9 mouse cellular contexts compared by ENCODE assay signal in the genomic region with DNA sequence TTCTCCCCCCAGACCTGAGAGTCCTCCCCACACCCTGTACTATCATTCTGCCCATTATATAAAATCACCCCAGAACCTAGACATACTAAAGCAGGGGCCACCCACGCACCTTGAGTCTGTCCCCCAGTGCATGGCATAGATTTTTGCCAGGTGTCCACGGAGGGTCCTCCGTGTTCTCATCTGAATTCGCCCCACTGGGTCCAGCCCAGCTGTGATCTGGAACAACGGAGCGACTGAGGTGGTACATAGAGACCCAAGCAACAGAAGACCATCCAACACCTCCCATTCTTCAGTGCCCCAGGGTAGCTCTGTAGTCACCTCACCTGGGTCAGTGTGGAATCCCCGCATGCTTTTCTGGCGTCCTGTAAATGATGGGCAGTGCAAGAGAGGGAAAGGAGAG. TPM values are rescaled to one million over a fixed set of nuclear protein-coding genes. Genes with fewer than 3 reads are reported as not detected.
DNase-seq lines count a peak whose midpoint lies in the region; ATAC-seq and TF ChIP-seq lines count a peak whose summit lies in the region.
"Had no signal": no experiment of that assay in that cellular context is flagged by ENCODE, and none has a peak within 500 bp of the region (broad histone marks: within the 10 kb centered on the region; RNA-seq: fewer than 3 reads in every experiment).

No protein-coding gene starts in this region.

- peak overlapping the region; percentile 98 for H3K4me2 ChIP-seq in kidney, postnatal 0 days (ENCODE audit: low read length)
- peak overlapping the region; percentile 96 for H3K4me2 ChIP-seq in embryonic facial prominence, embryonic 12.5 days (replicated peaks)
- H3K4me2 ChIP-seq in hindbrain, postnatal 0 days (ENCODE audit: low read depth, low read length): peak overlapping the region; percentile 97
- peak overlapping the region; percentile 90 for H3K4me2 ChIP-seq in midbrain, embryonic 16.5 days (ENCODE audit: low read length)

- peaks cover 33% of the 10 kb centered on the region for H3K36me3 ChIP-seq in kidney, postnatal 0 days (ENCODE audit: insufficient read depth, low read length)
- H3K36me3 ChIP-seq in embryonic facial prominence, embryonic 12.5 days: peaks cover 50% of the 10 kb centered on the region
- H3K36me3 ChIP-seq in hindbrain, postnatal 0 days (ENCODE audit: insufficient read depth, low read length): peaks cover 15% of the 10 kb centered on the region
- peaks cover 29% of the 10 kb centered on the region for H3K36me3 ChIP-seq in midbrain, embryonic 16.5 days (ENCODE audit: control insufficient read depth, insufficient read depth, low read length)

- peak overlapping the region; percentile 95 for H3K27ac ChIP-seq in kidney, postnatal 0 days
- peak overlapping the region; percentile 94 for H3K27ac ChIP-seq in embryonic facial prominence, embryonic 12.5 days
- peak overlapping the region; percentile 97 for H3K27ac ChIP-seq in hindbrain, postnatal 0 days
- H3K27ac ChIP-seq in midbrain, embryonic 16.5 days (ENCODE audit: low read length): peak overlapping the region; percentile 99

- H3K9ac ChIP-seq in kidney, postnatal 0 days (ENCODE audit: low read depth, low read length): peak overlapping the region; percentile 82; the same call in 1 of the 2 replicates
- peak overlapping the region; percentile 91 for H3K9ac ChIP-seq in embryonic facial prominence, embryonic 12.5 days
- H3K9ac ChIP-seq in hindbrain, postnatal 0 days (replicated peaks; ENCODE audit: low read length): peak overlapping the region; percentile 97
- H3K9ac ChIP-seq in midbrain, embryonic 16.5 days (ENCODE audit: low read depth, low read length): peak overlapping the region; percentile 100

- no peaks in the 10 kb centered on the region for H3K27me3 ChIP-seq in kidney, postnatal 0 days (ENCODE audit: insufficient read depth, low read length)
- no peaks in the 10 kb centered on the region for H3K27me3 ChIP-seq in embryonic facial prominence, embryonic 12.5 days
- H3K27me3 ChIP-seq in hindbrain, postnatal 0 days (ENCODE audit: insufficient read depth, low read length): no peaks in the 10 kb centered on the region
- H3K27me3 ChIP-seq in midbrain, embryonic 16.5 days (ENCODE audit: control insufficient read depth, insufficient read depth, low read depth, low read length): no peaks in the 10 kb centered on the region

- peaks cover 7% of the 10 kb centered on the region; the same call in 1 of the 2 replicates for H3K4me1 ChIP-seq in kidney, postnatal 0 days (replicated peaks; ENCODE audit: insufficient read depth, low read length)
- peaks cover 12% of the 10 kb centered on the region for H3K4me1 ChIP-seq in embryonic facial prominence, embryonic 12.5 days
- H3K4me1 ChIP-seq in hindbrain, postnatal 0 days (ENCODE audit: insufficient read depth, low read length): peaks cover 16% of the 10 kb centered on the region
- H3K4me1 ChIP-seq in midbrain, embryonic 16.5 days (ENCODE audit: control insufficient read depth, insufficient read depth, low read length): peaks cover 21% of the 10 kb centered on the region

- H3K9me3 ChIP-seq in kidney, postnatal 0 days (replicated peaks; ENCODE audit: low read length): no peaks in the 10 kb centered on the region
- H3K9me3 ChIP-seq in embryonic facial prominence, embryonic 12.5 days: no peaks in the 10 kb centered on the region
- H3K9me3 ChIP-seq in hindbrain, postnatal 0 days (ENCODE audit: low read length): no peaks in the 10 kb centered on the region
- H3K9me3 ChIP-seq in midbrain, embryonic 16.5 days (replicated peaks; ENCODE audit: control insufficient read depth, low read length, poor library complexity, severe bottlenecking): no peaks in the 10 kb centered on the region

- TF ChIP-seq CTCF in kidney, postnatal 0 days (IDR thresholded peaks at IDR 0.05; ENCODE audit: low read depth): no peak
- TF ChIP-seq CTCF in hindbrain, postnatal 0 days (IDR thresholded peaks at IDR 0.05; ENCODE audit: low read depth): no peak

- DNase-seq in kidney, postnatal 0 days (ENCODE audit: low spot score): no peak
- no peak for DNase-seq in kidney, postnatal 25 days
- no peak for DNase-seq in hindbrain, postnatal 0 days (ENCODE audit: low spot score)
- no peak for DNase-seq in layer of hippocampus, postnatal 10 days (ENCODE audit: low spot score in 2 of 2)
- no peak for DNase-seq in urinary bladder, postnatal 25 days (ENCODE audit: low spot score)
- no peak for DNase-seq in kidney, adult 18-20 months

- 72% methylated on average over 8 of the region's 8 CpGs for WGBS in kidney, postnatal 0 days
- 76% methylated on average over 8 of the region's 8 CpGs for WGBS in embryonic facial prominence, embryonic 12.5 days
- 53% methylated on average over 8 of the region's 8 CpGs for WGBS in hindbrain, postnatal 0 days
- WGBS in midbrain, embryonic 16.5 days: 60% methylated on average over 8 of the region's 8 CpGs

- peak overlapping the region; percentile 74 for H3K4me3 ChIP-seq in kidney, postnatal 0 days (replicated peaks; ENCODE audit: low read depth, low read length)
- peak overlapping the region; percentile 78 for H3K4me3 ChIP-seq in embryonic facial prominence, embryonic 12.5 days
- peak overlapping the region; percentile 80 for H3K4me3 ChIP-seq in hindbrain, postnatal 0 days (ENCODE audit: low read length)
- peak overlapping the region; percentile 96 for H3K4me3 ChIP-seq in midbrain, embryonic 16.5 days (ENCODE audit: low read depth, low read length)

- ATAC-seq in kidney, postnatal 0 days (replicated peaks; ENCODE audit: low FRiP score, low read depth): no peak
- ATAC-seq in embryonic facial prominence, embryonic 12.5 days (ENCODE audit: insufficient number of reproducible peaks, insufficient read depth, low FRiP score, low TSS enrichment): no peak
- ATAC-seq in hindbrain, postnatal 0 days: no peak
- no peak for ATAC-seq in midbrain, embryonic 16.5 days

RNA-seq across cellular contexts. Expression of a gene that starts 3.0 kb away (rescaled TPM):
- 0.20 TPM in 1 of 2 replicates, not detected in the other for polyA plus RNA-seq in kidney, postnatal 0 days (2015; fragmentation: Nextera tagmentation; extraction: Ambion mirVana)
- polyA plus RNA-seq in embryonic facial prominence, embryonic 12.5 days (2016; fragmentation: Nextera tagmentation; extraction: Ambion mirVana): 0.34 and 0.47 TPM in 2 replicates
- not detected in 2 replicates for total RNA-seq in hindbrain, postnatal 0 days (2014; rRNA removed)
- polyA plus RNA-seq in hindbrain, postnatal 0 days (2015; fragmentation: Nextera tagmentation; extraction: Ambion mirVana): not detected in 2 replicates
- polyA plus RNA-seq in midbrain, embryonic 16.5 days (2015; fragmentation: Nextera tagmentation; extraction: Ambion mirVana): not detected in 2 replicates
- not detected for total RNA-seq in layer of hippocampus, postnatal 10 days (2021)
- polyA plus RNA-seq: gonadal fat pad, adult 2 months had no signal

RNA-seq across cellular contexts. Expression of a gene that starts 3.2 kb away (rescaled TPM):
- 463 and 480 TPM in 2 replicates for polyA plus RNA-seq in kidney, postnatal 0 days (2015; fragmentation: Nextera tagmentation; extraction: Ambion mirVana)
- 382 and 409 TPM in 2 replicates for polyA plus RNA-seq in embryonic facial prominence, embryonic 12.5 days (2016; fragmentation: Nextera tagmentation; extraction: Ambion mirVana)
- total RNA-seq in hindbrain, postnatal 0 days (2014; rRNA removed): 1,135 and 1,251 TPM in 2 replicates
- polyA plus RNA-seq in hindbrain, postnatal 0 days (2015; fragmentation: Nextera tagmentation; extraction: Ambion mirVana): 570 and 592 TPM in 2 replicates
- 496 and 512 TPM in 2 replicates for polyA plus RNA-seq in midbrain, embryonic 16.5 days (2015; fragmentation: Nextera tagmentation; extraction: Ambion mirVana)
- 100 to 1,000 TPM; 874 to 885 TPM for total RNA-seq in layer of hippocampus, postnatal 10 days (2021)

RNA-seq across cellular contexts. Expression of a gene that starts 11.7 kb away (rescaled TPM):
- 9.3 and 10.3 TPM in 2 replicates for polyA plus RNA-seq in kidney, postnatal 0 days (2015; fragmentation: Nextera tagmentation; extraction: Ambion mirVana)
- 17.4 and 18.1 TPM in 2 replicates for polyA plus RNA-seq in embryonic facial prominence, embryonic 12.5 days (2016; fragmentation: Nextera tagmentation; extraction: Ambion mirVana)
- 20.3 and 21.4 TPM in 2 replicates for total RNA-seq in hindbrain, postnatal 0 days (2014; rRNA removed)
- 15.1 and 16.2 TPM in 2 replicates for polyA plus RNA-seq in hindbrain, postnatal 0 days (2015; fragmentation: Nextera tagmentation; extraction: Ambion mirVana)
- 19.3 and 19.4 TPM in 2 replicates for polyA plus RNA-seq in midbrain, embryonic 16.5 days (2015; fragmentation: Nextera tagmentation; extraction: Ambion mirVana)
- total RNA-seq in layer of hippocampus, postnatal 10 days (2021): 10 to 100 TPM; 40.2 to 50.4 TPM

RNA-seq across cellular contexts. Expression of a gene that starts 23.2 kb away (rescaled TPM):
- not detected in 2 replicates for polyA plus RNA-seq in kidney, postnatal 0 days (2015; fragmentation: Nextera tagmentation; extraction: Ambion mirVana)
- 6.1 and 9.3 TPM in 2 replicates for polyA plus RNA-seq in embryonic facial prominence, embryonic 12.5 days (2016; fragmentation: Nextera tagmentation; extraction: Ambion mirVana)
- total RNA-seq in hindbrain, postnatal 0 days (2014; rRNA removed): 192 and 253 TPM in 2 replicates
- polyA plus RNA-seq in hindbrain, postnatal 0 days (2015; fragmentation: Nextera tagmentation; extraction: Ambion mirVana): 204 and 207 TPM in 2 replicates
- 307 and 326 TPM in 2 replicates for polyA plus RNA-seq in midbrain, embryonic 16.5 days (2015; fragmentation: Nextera tagmentation; extraction: Ambion mirVana)
- 100 to 1,000 TPM; 124 to 134 TPM for total RNA-seq in layer of hippocampus, postnatal 10 days (2021)

RNA-seq across cellular contexts. Expression of a gene that starts 27.8 kb away (rescaled TPM):
- 55.1 and 55.6 TPM in 2 replicates for polyA plus RNA-seq in kidney, postnatal 0 days (2015; fragmentation: Nextera tagmentation; extraction: Ambion mirVana)
- polyA plus RNA-seq in embryonic facial prominence, embryonic 12.5 days (2016; fragmentation: Nextera tagmentation; extraction: Ambion mirVana): 54.0 and 56.4 TPM in 2 replicates
- 62.1 and 83.5 TPM in 2 replicates for total RNA-seq in hindbrain, postnatal 0 days (2014; rRNA removed)
- polyA plus RNA-seq in hindbrain, postnatal 0 days (2015; fragmentation: Nextera tagmentation; extraction: Ambion mirVana): 82.2 and 85.3 TPM in 2 replicates
- 76.3 and 80.5 TPM in 2 replicates for polyA plus RNA-seq in midbrain, embryonic 16.5 days (2015; fragmentation: Nextera tagmentation; extraction: Ambion mirVana)
- 10 to 100 TPM; 30.7 to 36.5 TPM for total RNA-seq in layer of hippocampus, postnatal 10 days (2021)
